Mouse (Mus musculus) heart, adult 2 months (tissue): ENCODE measurements at regions not wholly inside any gene's neighbourhood (a gene's known extent, or its start where the extent isn't known, plus 50 kb on each side); places are given as distances from the start of the nearest gene placed in this dataset.
A peak's percentile ranks its signal among the peaks of the same experiment; 100 is the strongest.

ENCODE experiments used
- CTCF ChIP-seq: fragments of 200-600 bp; IDR thresholded peaks from 2 replicates; pipeline ENCODE4 v1.8.1; 2022; ENCODE audit warnings: antibody characterized with exemption, mild to moderate bottlenecking, moderate library complexity
- EP300 ChIP-seq: fragments of 200-500 bp; IDR thresholded peaks from 2 replicates; pipeline ENCODE4 v1.6.1; 2011; ENCODE audit warnings: low read depth, low read length, control low read depth; ENCODE audit not compliant: insufficient read depth
- POLR2A ChIP-seq: fragments of 200-500 bp; IDR thresholded peaks from 2 replicates; pipeline ENCODE4 v1.6.1; 2011; ENCODE audit warnings: mild to moderate bottlenecking, low read depth, low read length, control low read depth; ENCODE audit not compliant: insufficient read depth

DNA sequence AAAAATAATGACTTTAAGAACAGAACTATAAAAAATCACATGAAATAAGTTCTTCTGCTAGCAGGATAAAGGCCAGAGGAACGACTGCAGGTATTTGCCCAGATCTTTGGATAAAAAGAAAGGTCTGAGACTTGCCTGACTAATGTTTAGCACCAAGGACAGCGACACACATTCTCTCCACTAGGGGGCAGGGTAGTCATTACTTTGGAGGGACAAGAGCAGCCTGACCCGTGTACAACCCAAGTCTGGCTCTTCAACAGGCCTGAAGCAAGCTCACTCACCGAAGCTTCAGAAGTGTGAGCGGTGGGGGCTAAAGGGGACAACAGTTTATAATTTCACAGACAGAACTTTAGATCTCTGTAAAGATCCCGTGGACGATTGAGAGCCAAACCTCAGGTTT lies 98.4 kb upstream of the Gm10234 start:
- TF ChIP-seq POLR2A (no peak), CTCF (peak; percentile 92), EP300 (no peak)
